ENCODE assay signal across 18 mouse cellular contexts in genomic region chr8:26244308-26244707, GRCm38 (mm10).
DNase-seq lines count a peak whose midpoint lies in the region; ATAC-seq and TF ChIP-seq lines count a peak whose summit lies in the region.
"Had no signal": no experiment of that assay in that cellular context is flagged by ENCODE, and none has a peak within 500 bp of the region (broad histone marks: within the 10 kb centered on the region; RNA-seq: fewer than 3 reads in every experiment).

No protein-coding gene starts in this region.

- 63% methylated on average over 5 of the region's 5 CpGs for WGBS in forebrain, embryonic 14.5 days
- 81% methylated on average over 5 of the region's 5 CpGs for WGBS in forebrain, embryonic 11.5 days
- 54% methylated on average over 5 of the region's 5 CpGs for WGBS in forebrain, embryonic 16.5 days
- WGBS in midbrain, embryonic 10.5 days = 88% methylated on average over 5 of the region's 5 CpGs

- DNase-seq in forebrain, embryonic 14.5 days (ENCODE audit: low spot score) = peak; percentile 55
- DNase-seq in forebrain, embryonic 11.5 days (ENCODE audit: low spot score) = no peak
- DNase-seq in brain, embryonic 14.5 days (ENCODE audit: low read depth) = peak; percentile 66
- no peak for DNase-seq in midbrain, embryonic 10.5 days (ENCODE audit: low spot score)
- no peak for DNase-seq in embryo, embryonic 10 days (ENCODE audit: low spot score)
- DNase-seq: adrenal gland, adult 2 months; adrenal gland, postnatal 10 days; adrenal gland, postnatal 25 days; cerebellum, adult 11-12 months; cerebellum, adult 2 months; cerebellum, adult 9-10 months; cerebellum, postnatal 10 days; cerebellum, postnatal 25 days; embryo, embryonic 11 days had no signal

- TF ChIP-seq CTCF in brain, embryonic 14.5 days (IDR thresholded peaks at IDR 0.05; ENCODE audit: borderline replicate concordance, extremely low read depth, insufficient read depth, insufficient read length) = no peak

- ATAC-seq in forebrain, embryonic 14.5 days = peak; percentile 71; the same call in 1 of the 2 replicates
- no peak for ATAC-seq in forebrain, embryonic 11.5 days (replicated peaks; ENCODE audit: low FRiP score)
- peak; percentile 83 for ATAC-seq in forebrain, embryonic 16.5 days

- no peaks in the 10 kb centered on the region for H3K36me3 ChIP-seq in forebrain, embryonic 14.5 days (ENCODE audit: control insufficient read depth, insufficient read depth, low read length)
- no peaks in the 10 kb centered on the region for H3K36me3 ChIP-seq in forebrain, embryonic 11.5 days (ENCODE audit: control insufficient read depth, insufficient read depth, low read length)
- H3K36me3 ChIP-seq in forebrain, embryonic 16.5 days (ENCODE audit: control insufficient read depth, insufficient read depth) = no peaks in the 10 kb centered on the region
- no peaks in the 10 kb centered on the region for H3K36me3 ChIP-seq in midbrain, embryonic 10.5 days
- H3K36me3 ChIP-seq: embryonic facial prominence, embryonic 13.5 days; embryonic facial prominence, embryonic 15.5 days had no signal

- H3K27ac ChIP-seq in forebrain, embryonic 14.5 days (ENCODE audit: low read depth, low read length) = no peak overlapping the region
- no peak overlapping the region for H3K27ac ChIP-seq in forebrain, embryonic 11.5 days (ENCODE audit: low read depth, low read length)
- H3K27ac ChIP-seq in forebrain, embryonic 16.5 days (ENCODE audit: low read length) = no peak overlapping the region
- H3K27ac ChIP-seq in midbrain, embryonic 10.5 days (replicated peaks) = no peak overlapping the region
- H3K27ac ChIP-seq: embryonic facial prominence, embryonic 13.5 days; embryonic facial prominence, embryonic 15.5 days had no signal

- no peaks in the 10 kb centered on the region for H3K27me3 ChIP-seq in forebrain, embryonic 14.5 days (replicated peaks; ENCODE audit: control insufficient read depth, insufficient read depth, low read length)
- no peaks in the 10 kb centered on the region for H3K27me3 ChIP-seq in forebrain, embryonic 11.5 days (ENCODE audit: control insufficient read depth, insufficient read depth, low read length)
- H3K27me3 ChIP-seq in forebrain, embryonic 16.5 days (replicated peaks; ENCODE audit: control insufficient read depth, insufficient read depth, low read length) = no peaks in the 10 kb centered on the region
- no peaks in the 10 kb centered on the region for H3K27me3 ChIP-seq in midbrain, embryonic 10.5 days (ENCODE audit: low read depth, poor library complexity, severe bottlenecking)
- H3K27me3 ChIP-seq: embryonic facial prominence, embryonic 13.5 days; embryonic facial prominence, embryonic 15.5 days had no signal

- H3K4me3 ChIP-seq in forebrain, embryonic 14.5 days (ENCODE audit: low read depth, low read length) = no peak overlapping the region
- no peak overlapping the region for H3K4me3 ChIP-seq in forebrain, embryonic 11.5 days (ENCODE audit: low read depth, low read length)
- no peak overlapping the region for H3K4me3 ChIP-seq in forebrain, embryonic 16.5 days (replicated peaks; ENCODE audit: low read length)
- no peak overlapping the region for H3K4me3 ChIP-seq in midbrain, embryonic 10.5 days
- H3K4me3 ChIP-seq: embryonic facial prominence, embryonic 13.5 days; embryonic facial prominence, embryonic 15.5 days; erythroblast, embryonic 14.5 days had no signal

- TF ChIP-seq POLR2A in brain, embryonic 14.5 days (IDR thresholded peaks at IDR 0.05; ENCODE audit: borderline replicate concordance, extremely low read depth, insufficient read depth, insufficient read length, poor library complexity, severe bottlenecking) = no peak

- H3K9ac ChIP-seq in forebrain, embryonic 14.5 days (ENCODE audit: low read length) = no peak overlapping the region
- H3K9ac ChIP-seq in forebrain, embryonic 11.5 days (ENCODE audit: low read length) = no peak overlapping the region
- H3K9ac ChIP-seq in forebrain, embryonic 16.5 days (replicated peaks; ENCODE audit: low read depth, low read length) = no peak overlapping the region
- H3K9ac ChIP-seq: embryonic facial prominence, embryonic 13.5 days; embryonic facial prominence, embryonic 15.5 days had no signal

- no peaks in the 10 kb centered on the region for H3K9me3 ChIP-seq in forebrain, embryonic 14.5 days (replicated peaks; ENCODE audit: control insufficient read depth, low read length)
- H3K9me3 ChIP-seq in forebrain, embryonic 11.5 days (ENCODE audit: control insufficient read depth, low read length) = no peaks in the 10 kb centered on the region
- H3K9me3 ChIP-seq in forebrain, embryonic 16.5 days (ENCODE audit: control insufficient read depth, low read length) = no peaks in the 10 kb centered on the region
- no peaks in the 10 kb centered on the region for H3K9me3 ChIP-seq in midbrain, embryonic 10.5 days (replicated peaks)
- H3K9me3 ChIP-seq: embryonic facial prominence, embryonic 13.5 days; embryonic facial prominence, embryonic 15.5 days had no signal

- no peak overlapping the region for H3K4me2 ChIP-seq in forebrain, embryonic 14.5 days (ENCODE audit: low read length)
- no peak overlapping the region for H3K4me2 ChIP-seq in forebrain, embryonic 11.5 days (ENCODE audit: low read depth, low read length, severe bottlenecking)
- no peak overlapping the region for H3K4me2 ChIP-seq in forebrain, embryonic 16.5 days (ENCODE audit: low read length)
- H3K4me2 ChIP-seq: embryonic facial prominence, embryonic 13.5 days; embryonic facial prominence, embryonic 15.5 days had no signal

- H3K4me1 ChIP-seq in forebrain, embryonic 14.5 days (ENCODE audit: control insufficient read depth, insufficient read depth, low read length) = no peaks in the 10 kb centered on the region
- no peaks in the 10 kb centered on the region for H3K4me1 ChIP-seq in forebrain, embryonic 11.5 days (replicated peaks; ENCODE audit: control insufficient read depth, insufficient read depth, low read length)
- peaks cover 10% of the 10 kb centered on the region for H3K4me1 ChIP-seq in forebrain, embryonic 16.5 days (replicated peaks; ENCODE audit: control insufficient read depth, insufficient read depth, low read length)
- H3K4me1 ChIP-seq in midbrain, embryonic 10.5 days = no peaks in the 10 kb centered on the region
- H3K4me1 ChIP-seq: embryonic facial prominence, embryonic 13.5 days; embryonic facial prominence, embryonic 15.5 days had no signal

Comparison
In these comparisons a context has a peak if more than half of its experiments do, and no peak if none do; other contexts are left out.
1. DNase-seq: peak in forebrain, embryonic 14.5 days (single experiment) and brain, embryonic 14.5 days (single experiment); none in forebrain, embryonic 11.5 days (single experiment), midbrain, embryonic 10.5 days (single experiment) and embryo, embryonic 10 days (single experiment).